ENCODE assay signal across 13 mouse cellular contexts in genomic region chr7:49430808-49431207, GRCm38 (mm10).
DNase-seq lines count a peak whose midpoint lies in the region; TF ChIP-seq lines count a peak whose summit lies in the region.
"Had no signal": no experiment of that assay in that cellular context is flagged by ENCODE, and none has a peak within 500 bp of the region (broad histone marks: within the 10 kb centered on the region; RNA-seq: fewer than 3 reads in every experiment).

No protein-coding gene starts in this region.

- intact Hi-C loops in gastrocnemius, adult 2 months (cut with DNase I): loop anchor here (10.0 kb wide), 1 partner anchor 686 kb away; no protein-coding TSS in a partner anchor
- intact Hi-C loops in left cerebral cortex, adult 2 months (cut with DNase I): no loop called here
- intact Hi-C loops in left cerebral cortex, postnatal 14 days (cut with DNase I): no loop called here

- TF ChIP-seq CTCF in gastrocnemius, adult 2 months (IDR thresholded peaks at IDR 0.05): peak; percentile 38
- no peak for TF ChIP-seq CTCF in left cerebral cortex, adult 2 months (IDR thresholded peaks at IDR 0.05)

- DNase-seq in gastrocnemius, adult 2 months: peak; percentile 81
- no peak for DNase-seq in gastrocnemius, postnatal 4 days (ENCODE audit: low spot score in 2 of 2)
- DNase-seq in left cerebral cortex, adult 2 months (ENCODE audit: extremely low spot score in 1 of 2, low spot score in 2 of 2): no peak
- no peak for DNase-seq in left cerebral cortex, postnatal 14 days (ENCODE audit: low spot score in 2 of 2)
- DNase-seq in gastrocnemius, adult 8-10 months (ENCODE audit: low spot score in 2 of 2): peak; percentile 24 to 51
- peak; percentile 67 for DNase-seq in gastrocnemius, postnatal 25 days
- DNase-seq in embryo, embryonic 9.5 days (ENCODE audit: extremely low spot score): no peak
- DNase-seq in ovary, adult 18-20 months (ENCODE audit: low spot score): no peak
- DNase-seq: adrenal gland, postnatal 14 days; kidney, adult 2 months; thymus, adult 18-20 months had no signal

- no peak overlapping the region for H3K4me3 ChIP-seq in gastrocnemius, adult 2 months
- H3K4me3 ChIP-seq in left cerebral cortex, adult 2 months: no peak overlapping the region
- H3K4me3 ChIP-seq: heart, embryonic 13.5 days had no signal

- peak overlapping the region; percentile 66 for H3K27ac ChIP-seq in gastrocnemius, adult 2 months
- H3K27ac ChIP-seq in left cerebral cortex, adult 2 months: 0 out of 2 replicates have a peak overlapping the region, but pooled peaks have one; percentile 11
- H3K27ac ChIP-seq: heart, embryonic 13.5 days; liver, embryonic 14.5 days had no signal

Comparison
In these comparisons a context has a peak if more than half of its experiments do, and no peak if none do; other contexts are left out.
1. DNase-seq: peak in gastrocnemius, adult 2 months (single experiment), gastrocnemius, adult 8-10 months (2 of 2) and gastrocnemius, postnatal 25 days (single experiment); none in gastrocnemius, postnatal 4 days (0 of 2), left cerebral cortex, adult 2 months (0 of 2), left cerebral cortex, postnatal 14 days (0 of 2), embryo, embryonic 9.5 days (single experiment) and ovary, adult 18-20 months (single experiment).